Comparison of ENCODE assay signal across 8 mouse cellular contexts in genomic region chr1:82291151-82291797, GRCm38 (mm10). TPM values are rescaled to one million over a fixed set of nuclear protein-coding genes. Genes with fewer than 3 reads are reported as not detected.
DNase-seq lines count a peak whose midpoint lies in the region; ATAC-seq and TF ChIP-seq lines count a peak whose summit lies in the region.

Irs1 (minus strand) TSS chr1:82291416.

- peak; percentile 56 for TF ChIP-seq CTCF in heart, postnatal 0 days (IDR thresholded peaks at IDR 0.05; ENCODE audit: low read depth)
- TF ChIP-seq CTCF in liver, embryonic 14.5 days (IDR thresholded peaks at IDR 0.05; ENCODE audit: low read depth), result no peak; the same call in 1 of the 2 replicates

- peak within 1 kb of the TSS; percentile 76 for H3K4me2 ChIP-seq in forebrain, embryonic 15.5 days (replicated peaks)
- H3K4me2 ChIP-seq in heart, postnatal 0 days (ENCODE audit: low read depth, low read length), result peak within 1 kb of the TSS; percentile 90
- H3K4me2 ChIP-seq in liver, embryonic 14.5 days (ENCODE audit: low read depth), result peak within 1 kb of the TSS; percentile 57
- peak within 1 kb of the TSS; percentile 90 for H3K4me2 ChIP-seq in neural tube, embryonic 12.5 days (replicated peaks)

- peak; percentile 29 for ATAC-seq in CD4-positive, CD25-positive, alpha-beta regulatory T cell, adult 4 months
- peak; percentile 80 for ATAC-seq in forebrain, embryonic 15.5 days (replicated peaks)
- peak; percentile 90 for ATAC-seq in heart, postnatal 0 days (ENCODE audit: insufficient read depth, low read depth)
- peak; percentile 74 for ATAC-seq in liver, embryonic 14.5 days (ENCODE audit: insufficient read depth)
- ATAC-seq in neural tube, embryonic 12.5 days (ENCODE audit: low FRiP score, low read depth), result peak; percentile 84

- peaks cover 59% of the 10 kb centered on the region for H3K4me1 ChIP-seq in forebrain, embryonic 15.5 days
- peaks cover 19% of the 10 kb centered on the region; the same call in 1 of the 2 replicates for H3K4me1 ChIP-seq in heart, postnatal 0 days (ENCODE audit: control insufficient read depth, insufficient read depth)
- no peaks in the 10 kb centered on the region for H3K4me1 ChIP-seq in liver, embryonic 14.5 days (replicated peaks; ENCODE audit: control insufficient read depth in 2 of 2, insufficient read depth in 2 of 2, low read length in 1 of 2)
- peaks cover 47% of the 10 kb centered on the region for H3K4me1 ChIP-seq in neural tube, embryonic 12.5 days

- H3K27ac ChIP-seq in forebrain, embryonic 15.5 days (replicated peaks), result peak within 1 kb of the TSS; percentile 99
- H3K27ac ChIP-seq in heart, postnatal 0 days (ENCODE audit: low read depth), result peak within 1 kb of the TSS; percentile 95
- H3K27ac ChIP-seq in liver, embryonic 14.5 days, result no peak within 1 kb of the TSS
- peak within 1 kb of the TSS; percentile 92 for H3K27ac ChIP-seq in neural tube, embryonic 12.5 days

- under 1% methylated on average over 60 of the region's 60 CpGs for WGBS in forebrain, embryonic 15.5 days
- WGBS in heart, postnatal 0 days, result under 1% methylated on average over 43 of the region's 60 CpGs
- under 1% methylated on average over 47 of the region's 60 CpGs for WGBS in liver, embryonic 14.5 days (ENCODE audit: insufficient replicate concordance)
- WGBS in neural tube, embryonic 12.5 days, result under 1% methylated on average over 59 of the region's 60 CpGs

- DNase-seq in cerebellum, adult 11 months, result peak; percentile 82
- peak; percentile 90 for DNase-seq in heart, postnatal 0 days (ENCODE audit: low spot score)
- DNase-seq in kidney, postnatal 25 days, result peak; percentile 84 to 95
- DNase-seq in liver, embryonic 14.5 days (ENCODE audit: low read depth in 3 of 3, low spot score in 3 of 3), result no peak
- peak; percentile 81 for DNase-seq in testis, postnatal 14 days (ENCODE audit: low spot score)

- peak within 1 kb of the TSS; percentile 95 for H3K9ac ChIP-seq in forebrain, embryonic 15.5 days (replicated peaks)
- H3K9ac ChIP-seq in heart, postnatal 0 days (replicated peaks; ENCODE audit: low read depth, low read length), result peak within 1 kb of the TSS; percentile 80
- no peak within 1 kb of the TSS; the same call in 1 of the 2 replicates for H3K9ac ChIP-seq in liver, embryonic 14.5 days (replicated peaks)
- H3K9ac ChIP-seq in neural tube, embryonic 12.5 days, result peak within 1 kb of the TSS; percentile 89

- no peaks in the 10 kb centered on the region for H3K36me3 ChIP-seq in forebrain, embryonic 15.5 days
- H3K36me3 ChIP-seq in heart, postnatal 0 days (replicated peaks; ENCODE audit: control insufficient read depth, insufficient read depth, low read length), result no peaks in the 10 kb centered on the region
- no peaks in the 10 kb centered on the region for H3K36me3 ChIP-seq in liver, embryonic 14.5 days (replicated peaks; ENCODE audit: control insufficient read depth, insufficient read depth, low read depth)
- H3K36me3 ChIP-seq in neural tube, embryonic 12.5 days, result peaks cover 13% of the 10 kb centered on the region

- H3K27me3 ChIP-seq in forebrain, embryonic 15.5 days, result no peaks in the 10 kb centered on the region
- peaks cover 9% of the 10 kb centered on the region for H3K27me3 ChIP-seq in heart, postnatal 0 days (ENCODE audit: control insufficient read depth, insufficient read depth, low read length)
- H3K27me3 ChIP-seq in liver, embryonic 14.5 days (ENCODE audit: control insufficient read depth, insufficient read depth, low read length), result peaks cover 52% of the 10 kb centered on the region
- no peaks in the 10 kb centered on the region for H3K27me3 ChIP-seq in neural tube, embryonic 12.5 days (replicated peaks)

- H3K9me3 ChIP-seq in forebrain, embryonic 15.5 days, result no peaks in the 10 kb centered on the region
- no peaks in the 10 kb centered on the region for H3K9me3 ChIP-seq in heart, postnatal 0 days (replicated peaks; ENCODE audit: control insufficient read depth, low read length)
- no peaks in the 10 kb centered on the region for H3K9me3 ChIP-seq in liver, embryonic 14.5 days (ENCODE audit: control insufficient read depth, low read length)
- no peaks in the 10 kb centered on the region for H3K9me3 ChIP-seq in neural tube, embryonic 12.5 days

- peak within 1 kb of the TSS; percentile 84 for H3K4me3 ChIP-seq in forebrain, embryonic 15.5 days
- peak within 1 kb of the TSS; percentile 78 for H3K4me3 ChIP-seq in heart, postnatal 0 days (ENCODE audit: low read depth, low read length)
- H3K4me3 ChIP-seq in liver, embryonic 14.5 days (ENCODE audit: insufficient read depth in 1 of 2, low read depth in 2 of 2, low read length in 2 of 2), result peak within 1 kb of the TSS; percentile 48 to 52
- peak within 1 kb of the TSS; percentile 79 for H3K4me3 ChIP-seq in neural tube, embryonic 12.5 days

- TF ChIP-seq EP300 in heart, postnatal 0 days (IDR thresholded peaks at IDR 0.05; ENCODE audit: low read depth), result peak; percentile 44; the same call in 1 of the 2 replicates
- no peak for TF ChIP-seq EP300 in liver, embryonic 14.5 days (IDR thresholded peaks at IDR 0.05; ENCODE audit: low read depth)

RNA-seq across cellular contexts. Expression of gene Irs1, which starts in this region (rescaled TPM):
- not detected for polyA plus RNA-seq in CD4-positive, CD25-positive, alpha-beta regulatory T cell, adult 4 months (2017; shearing (Covaris generic))
- polyA plus RNA-seq in forebrain, embryonic 15.5 days (2015; fragmentation: Nextera tagmentation; extraction: Ambion mirVana), result 9.1 and 10.4 TPM in 2 replicates
- total RNA-seq in heart, postnatal 0 days (2014; rRNA removed; ENCODE audit: low replicate concordance), result 40.0 and 66.6 TPM in 2 replicates
- polyA plus RNA-seq in heart, postnatal 0 days (2015; fragmentation: Nextera tagmentation; extraction: Ambion mirVana), result 4.4 and 4.7 TPM in 2 replicates
- 0.93 and 0.94 TPM in 2 replicates for polyA plus RNA-seq in liver, embryonic 14.5 days (2012; rRNA removed)
- polyA plus RNA-seq in liver, embryonic 14.5 days (2014; fragmentation: Nextera tagmentation; extraction: Ambion mirVana), result 0.61 and 0.66 TPM in 2 replicates
- polyA plus RNA-seq in neural tube, embryonic 12.5 days (2016; fragmentation: Nextera tagmentation; extraction: Ambion mirVana), result 11.8 and 12.6 TPM in 2 replicates

Comparison
In these comparisons a context has a peak if more than half of its experiments do, and no peak if none do; other contexts are left out.
1. Peak in ATAC-seq in CD4-positive, CD25-positive, alpha-beta regulatory T cell, adult 4 months; RNA of the gene not detected or under 1 TPM.
2. Peak in ATAC-seq, H3K4me3 ChIP-seq and H3K4me2 ChIP-seq in liver, embryonic 14.5 days; RNA of the gene not detected or under 1 TPM.
3. ATAC-seq: peak in every context shown above with its lines; median percentile 90 in heart, postnatal 0 days; 84 in neural tube, embryonic 12.5 days; 80 in forebrain, embryonic 15.5 days; 74 in liver, embryonic 14.5 days; 29 in CD4-positive, CD25-positive, alpha-beta regulatory T cell, adult 4 months.
4. DNase-seq: peak in cerebellum, adult 11 months (single experiment), heart, postnatal 0 days (single experiment), kidney, postnatal 25 days (2 of 2) and testis, postnatal 14 days (single experiment); none in liver, embryonic 14.5 days (0 of 3).
5. Peak in every context shown above with its lines, with median percentiles within 50 percentile points of each other: H3K4me2 ChIP-seq and H3K4me3 ChIP-seq.